Mouse (Mus musculus): ENCODE measurements at regions not wholly inside any gene's neighbourhood (a gene's known extent, or its start where the extent isn't known, plus 50 kb on each side); places are given as distances from the start of the nearest gene placed in this dataset.

- no peak overlapping the region for H3K4me3 ChIP-seq (ENCODE audit: insufficient read depth, low read length)
- no peak overlapping the region for H3K27ac ChIP-seq (ENCODE audit: insufficient read depth, low read length)
- H3K4me1 ChIP-seq (ENCODE audit: control insufficient read depth, insufficient read depth, low read length), result peaks cover 3% of the 10 kb centered on the region; the same call in 1 of the 2 replicates
- no peak for TF ChIP-seq POLR2A (IDR thresholded peaks at IDR 0.05; ENCODE audit: extremely low read depth, insufficient read depth, low read length)
- TF ChIP-seq CTCF (IDR thresholded peaks at IDR 0.05; ENCODE audit: extremely low read depth, insufficient read depth, low read length), result no peak
These were observed 58.3 kb upstream of the Boc start for GRCm38 (mm10) chr16:44617041-44617440.

GRCm38 (mm10) chr16:44616376-44616775 lies 57.7 kb upstream of the Boc start:
- Histone ChIP-seq H3K27ac (ENCODE audit: insufficient read depth, low read length) (no peak overlapping the region), H3K4me1 (ENCODE audit: control insufficient read depth, insufficient read depth, low read length) (peaks cover 3% of the 10 kb centered on the region; the same call in 1 of the 2 replicates), H3K4me3 (ENCODE audit: insufficient read depth, low read length) (no peak overlapping the region)
- TF ChIP-seq POLR2A (IDR thresholded peaks at IDR 0.05; ENCODE audit: extremely low read depth, insufficient read depth, low read length), result no peak
- no peak for TF ChIP-seq CTCF (IDR thresholded peaks at IDR 0.05; ENCODE audit: extremely low read depth, insufficient read depth, low read length)

- Histone ChIP-seq H3K4me1 (ENCODE audit: control insufficient read depth, insufficient read depth, low read length) (peaks cover 3% of the 10 kb centered on the region; the same call in 1 of the 2 replicates), H3K27ac (ENCODE audit: insufficient read depth, low read length) (no peak overlapping the region), H3K4me3 (ENCODE audit: insufficient read depth, low read length) (no peak overlapping the region)
- TF ChIP-seq CTCF (IDR thresholded peaks at IDR 0.05; ENCODE audit: extremely low read depth, insufficient read depth, low read length) (no peak), POLR2A (IDR thresholded peaks at IDR 0.05; ENCODE audit: extremely low read depth, insufficient read depth, low read length) (no peak)
These were observed 57.1 kb upstream of the Boc start for GRCm38 (mm10) chr16:44615878-44616206.

GRCm38 (mm10) chr16:44615172-44615877 lies 56.6 kb upstream of the Boc start:
- Histone ChIP-seq H3K27ac (ENCODE audit: insufficient read depth, low read length) (no peak overlapping the region), H3K4me1 (ENCODE audit: control insufficient read depth, insufficient read depth, low read length) (peaks cover 3% of the 10 kb centered on the region; the same call in 1 of the 2 replicates), H3K4me3 (ENCODE audit: insufficient read depth, low read length) (no peak overlapping the region)
- TF ChIP-seq CTCF (IDR thresholded peaks at IDR 0.05; ENCODE audit: extremely low read depth, insufficient read depth, low read length) (no peak), POLR2A (IDR thresholded peaks at IDR 0.05; ENCODE audit: extremely low read depth, insufficient read depth, low read length) (no peak)

- H3K4me1 ChIP-seq (ENCODE audit: control insufficient read depth, insufficient read depth, low read length), result peaks cover 3% of the 10 kb centered on the region; the same call in 1 of the 2 replicates
- H3K27ac ChIP-seq (ENCODE audit: insufficient read depth, low read length), result no peak overlapping the region
- no peak overlapping the region for H3K4me3 ChIP-seq (ENCODE audit: insufficient read depth, low read length)
- TF ChIP-seq POLR2A (IDR thresholded peaks at IDR 0.05; ENCODE audit: extremely low read depth, insufficient read depth, low read length), result no peak
- no peak for TF ChIP-seq CTCF (IDR thresholded peaks at IDR 0.05; ENCODE audit: extremely low read depth, insufficient read depth, low read length)
These were observed 55.5 kb upstream of the Boc start for GRCm38 (mm10) chr16:44614235-44614634.

GRCm38 (mm10) chr16:44612676-44613075 lies 54.0 kb upstream of the Boc start:
- no peak overlapping the region for H3K4me3 ChIP-seq (ENCODE audit: insufficient read depth, low read length)
- no peak overlapping the region for H3K27ac ChIP-seq (ENCODE audit: insufficient read depth, low read length)
- TF ChIP-seq CTCF (IDR thresholded peaks at IDR 0.05; ENCODE audit: extremely low read depth, insufficient read depth, low read length), result no peak
- TF ChIP-seq POLR2A (IDR thresholded peaks at IDR 0.05; ENCODE audit: extremely low read depth, insufficient read depth, low read length), result no peak
- H3K4me1 ChIP-seq (ENCODE audit: control insufficient read depth, insufficient read depth, low read length), result peaks cover 3% of the 10 kb centered on the region; the same call in 1 of the 2 replicates

GRCm38 (mm10) chr16:44611525-44611924 lies 52.8 kb upstream of the Boc start:
- no peak for TF ChIP-seq POLR2A (IDR thresholded peaks at IDR 0.05; ENCODE audit: extremely low read depth, insufficient read depth, low read length)
- no peak for TF ChIP-seq CTCF (IDR thresholded peaks at IDR 0.05; ENCODE audit: extremely low read depth, insufficient read depth, low read length)
- H3K4me3 ChIP-seq (ENCODE audit: insufficient read depth, low read length), result no peak overlapping the region
- no peak overlapping the region for H3K27ac ChIP-seq (ENCODE audit: insufficient read depth, low read length)
- H3K4me1 ChIP-seq (ENCODE audit: control insufficient read depth, insufficient read depth, low read length), result peaks cover 3% of the 10 kb centered on the region; the same call in 1 of the 2 replicates

- Histone ChIP-seq H3K4me3 (ENCODE audit: insufficient read depth, low read length) (no peak overlapping the region), H3K27ac (ENCODE audit: insufficient read depth, low read length) (no peak overlapping the region), H3K4me1 (ENCODE audit: control insufficient read depth, insufficient read depth, low read length) (peaks cover 3% of the 10 kb centered on the region; the same call in 1 of the 2 replicates)
- TF ChIP-seq POLR2A (IDR thresholded peaks at IDR 0.05; ENCODE audit: extremely low read depth, insufficient read depth, low read length) (no peak), CTCF (IDR thresholded peaks at IDR 0.05; ENCODE audit: extremely low read depth, insufficient read depth, low read length) (no peak)
These were observed 49.9 kb upstream of the Boc start for GRCm38 (mm10) chr16:44608586-44608985.
